Mouse (Mus musculus) cerebellum, adult 2 months (tissue): ENCODE measurements at regions not wholly inside any gene's neighbourhood (a gene's known extent, or its start where the extent isn't known, plus 50 kb on each side); places are given as distances from the start of the nearest gene placed in this dataset.

Source experiments
- CTCF ChIP-seq: fragments of 200-500 bp; IDR thresholded peaks from 2 replicates; pipeline ENCODE4 v1.5.1; 2011; ENCODE audit warnings: low read depth, mild to moderate bottlenecking, control low read depth, low read length, moderate library complexity, borderline replicate concordance; ENCODE audit not compliant: insufficient read depth
- POLR2A ChIP-seq: fragments of 200-500 bp; IDR thresholded peaks from 2 replicates; pipeline ENCODE4 v1.6.1; 2011; ENCODE audit warnings: low read length, control low read depth, borderline replicate concordance; ENCODE audit not compliant: insufficient read depth

DNA sequence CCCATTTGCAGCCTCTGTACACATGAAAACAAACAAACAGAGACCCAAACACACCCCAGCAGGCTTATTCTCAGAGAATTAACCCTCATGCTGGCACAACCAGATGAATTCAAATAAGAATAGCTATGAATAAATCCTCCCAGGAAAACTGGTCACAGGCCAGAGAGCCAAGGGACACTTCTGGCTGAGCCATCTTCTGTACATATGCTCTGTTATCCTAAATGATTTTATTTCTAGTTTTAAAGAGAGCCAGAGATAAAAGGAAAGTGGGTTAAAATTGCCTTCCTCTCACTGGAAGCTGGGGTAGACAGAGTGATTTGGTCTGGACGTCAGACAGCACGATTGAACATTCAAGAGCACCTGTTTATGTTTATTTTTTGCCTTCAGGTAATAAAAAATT lies 190.4 kb downstream of the Satb1 start:
- TF ChIP-seq POLR2A: no peak
- no peak for TF ChIP-seq CTCF
